Mouse (Mus musculus): ENCODE results near the gene Cyp4f14.

The Cyp4f14 gene

GRCm38 (mm10) chr17:32917131-32917530 is at the start of gene Cyp4f14:
Gene Cyp4f14, minus strand, starts transcription at chr17:32917342.
- peak; percentile 8 for DNase-seq (ENCODE audit: low spot score)

- peak; percentile 88 for DNase-seq (ENCODE audit: low spot score)
These were observed 48.6 kb upstream of the Cyp4f14 start, which contains the start of gene Zfp472 for GRCm38 (mm10) chr17:32965623-32966290. Gene Zfp472, plus strand, starts transcription at chr17:32965814.

GRCm38 (mm10) chr17:32965253-32965622 is 48.1 kb upstream of the Cyp4f14 start:
- no peak for DNase-seq (ENCODE audit: low spot score)

GRCm38 (mm10) chr17:32951441-32951840 is 34.3 kb upstream of the Cyp4f14 start:
- peak; percentile 76 for DNase-seq (ENCODE audit: low spot score)

- no peak for DNase-seq (ENCODE audit: low spot score)
These were observed 33.9 kb upstream of the Cyp4f14 start for GRCm38 (mm10) chr17:32951006-32951405.

- no peak for DNase-seq (ENCODE audit: low spot score)
These were observed 33.0 kb upstream of the Cyp4f14 start for GRCm38 (mm10) chr17:32950136-32950535.

GRCm38 (mm10) chr17:32947215-32947914 is 30.2 kb upstream of the Cyp4f14 start, which contains the start of gene Cyp4f13:
Gene Cyp4f13, minus strand, starts transcription at chr17:32947402.
- DNase-seq (ENCODE audit: low spot score) = peak; percentile 99

- DNase-seq (ENCODE audit: low spot score) = no peak
These were observed 29.6 kb upstream of the Cyp4f14 start for GRCm38 (mm10) chr17:32946716-32947115.

GRCm38 (mm10) chr17:32944402-32945035 is 27.4 kb upstream of the Cyp4f14 start:
- no peak for DNase-seq (ENCODE audit: low spot score)

GRCm38 (mm10) chr17:32943661-32944060 is 26.5 kb upstream of the Cyp4f14 start:
- DNase-seq (ENCODE audit: low spot score) = no peak

- DNase-seq (ENCODE audit: low spot score) = no peak
These were observed 22.7 kb upstream of the Cyp4f14 start for GRCm38 (mm10) chr17:32939831-32940230.

- DNase-seq (ENCODE audit: low spot score) = no peak
These were observed 10.7 kb upstream of the Cyp4f14 start for GRCm38 (mm10) chr17:32927803-32928202.

GRCm38 (mm10) chr17:32924658-32925312 is 7.6 kb upstream of the Cyp4f14 start:
- DNase-seq (ENCODE audit: low spot score) = peak; percentile 45

- DNase-seq (ENCODE audit: low spot score) = no peak
These were observed 6.5 kb upstream of the Cyp4f14 start for GRCm38 (mm10) chr17:32923681-32924080.

GRCm38 (mm10) chr17:32919123-32919522 is 2.0 kb upstream of the Cyp4f14 start:
- DNase-seq (ENCODE audit: low spot score) = no peak

GRCm38 (mm10) chr17:32916075-32916474 is 1.1 kb downstream of the Cyp4f14 start:
- no peak for DNase-seq (ENCODE audit: low spot score)

- no peak for DNase-seq (ENCODE audit: low spot score)
These were observed 11.0 kb downstream of the Cyp4f14 start for GRCm38 (mm10) chr17:32906172-32906571.

- DNase-seq (ENCODE audit: low spot score) = peak; percentile 49
These were observed 11.9 kb downstream of the Cyp4f14 start for GRCm38 (mm10) chr17:32905239-32905638.

GRCm38 (mm10) chr17:32904414-32904813 is 12.7 kb downstream of the Cyp4f14 start:
- DNase-seq (ENCODE audit: low spot score) = no peak

- DNase-seq (ENCODE audit: low spot score) = no peak
These were observed 15.2 kb downstream of the Cyp4f14 start for GRCm38 (mm10) chr17:32901751-32902525.

- DNase-seq (ENCODE audit: low spot score) = no peak
These were observed 21.7 kb downstream of the Cyp4f14 start for GRCm38 (mm10) chr17:32895421-32895820.

- no peak for DNase-seq (ENCODE audit: low spot score)
These were observed 23.2 kb downstream of the Cyp4f14 start for GRCm38 (mm10) chr17:32893901-32894300.

All from ovary, postnatal 14 days (tissue).